Mouse (Mus musculus) midbrain, embryonic 12.5 days (tissue): ENCODE measurements around the gene Trim38. TPM values are rescaled to one million over a fixed set of nuclear protein-coding genes. Genes with fewer than 3 reads are reported as not detected.

Experiments used
- ATAC-seq: fragments of 200-750 bp; cut with Nextera tagmentation; 2 replicates; pipeline ENCODE4 v1.8.0; 2017; ENCODE audit warnings: low read depth, moderate TSS enrichment, moderate library complexity; ENCODE audit not compliant: low FRiP score
- H3K27ac ChIP-seq: fragments of 300-500 bp; sonication (generic); replicated peaks from 2 replicates; pipeline ENCODE4 v1.5.1; 2016; ENCODE audit warnings: mild to moderate bottlenecking
- H3K27me3 ChIP-seq: fragments of 300-500 bp; sonication (generic); 2 replicates; pipeline ENCODE4 v1.6.1; 2016; ENCODE audit warnings: mild to moderate bottlenecking
- H3K36me3 ChIP-seq: fragments of 300-500 bp; sonication (generic); 2 replicates; pipeline ENCODE4 v1.6.1; 2016
- H3K4me1 ChIP-seq: fragments of 300-500 bp; sonication (generic); 2 replicates; pipeline ENCODE4 v1.6.1; 2016
- H3K4me2 ChIP-seq: fragments of 300-500 bp; sonication (generic); replicated peaks from 2 replicates; pipeline ENCODE4 v1.6.1; 2016; ENCODE audit warnings: mild to moderate bottlenecking, moderate library complexity
- H3K4me3 ChIP-seq: fragments of 300-500 bp; sonication (generic); 2 replicates; pipeline ENCODE4 v1.5.1; 2016; ENCODE audit warnings: mild to moderate bottlenecking
- H3K9ac ChIP-seq: fragments of 300-500 bp; sonication (generic); replicated peaks from 2 replicates; pipeline ENCODE4 v1.6.1; 2016; ENCODE audit warnings: mild to moderate bottlenecking, moderate library complexity
- H3K9me3 ChIP-seq: fragments of 300-500 bp; sonication (generic); 2 replicates; pipeline ENCODE4 v1.6.1; 2016; ENCODE audit warnings: mild to moderate bottlenecking
- WGBS: fragments of 180-500 bp; shearing (Covaris S2); methylation state at CpG from one replicate; pipeline ENCODE4 v1.1.7; 2016; 5-methylcytosine and 5-hydroxymethylcytosine counted together
- polyA plus RNA-seq: library from polyadenylated mRNA; unstranded; fragments of >200 nt; fragmentation: Nextera tagmentation; extraction: Ambion mirVana; gene quantifications from 2 replicates; pipeline ENCODE4 v1.2.1, GENCODE M21; 2016

Trim38 gene
- polyA plus RNA-seq, 1 experiment from 2014 or later, result not detected

GRCm38 (mm10) chr13:23768834-23769397, 797 bp upstream of the Trim38 start:
- Histone ChIP-seq H3K9me3 (no peaks in the 10 kb centered on the region), H3K27ac (no peak overlapping the region), H3K36me3 (no peaks in the 10 kb centered on the region), H3K4me1 (peaks cover 12% of the 10 kb centered on the region), H3K27me3 (no peaks in the 10 kb centered on the region), H3K4me2 (no peak overlapping the region), H3K4me3 (no peak overlapping the region), H3K9ac (no peak overlapping the region)
- no peak for ATAC-seq
- WGBS, result 31% methylated on average over 5 of the region's 5 CpGs

DNA sequence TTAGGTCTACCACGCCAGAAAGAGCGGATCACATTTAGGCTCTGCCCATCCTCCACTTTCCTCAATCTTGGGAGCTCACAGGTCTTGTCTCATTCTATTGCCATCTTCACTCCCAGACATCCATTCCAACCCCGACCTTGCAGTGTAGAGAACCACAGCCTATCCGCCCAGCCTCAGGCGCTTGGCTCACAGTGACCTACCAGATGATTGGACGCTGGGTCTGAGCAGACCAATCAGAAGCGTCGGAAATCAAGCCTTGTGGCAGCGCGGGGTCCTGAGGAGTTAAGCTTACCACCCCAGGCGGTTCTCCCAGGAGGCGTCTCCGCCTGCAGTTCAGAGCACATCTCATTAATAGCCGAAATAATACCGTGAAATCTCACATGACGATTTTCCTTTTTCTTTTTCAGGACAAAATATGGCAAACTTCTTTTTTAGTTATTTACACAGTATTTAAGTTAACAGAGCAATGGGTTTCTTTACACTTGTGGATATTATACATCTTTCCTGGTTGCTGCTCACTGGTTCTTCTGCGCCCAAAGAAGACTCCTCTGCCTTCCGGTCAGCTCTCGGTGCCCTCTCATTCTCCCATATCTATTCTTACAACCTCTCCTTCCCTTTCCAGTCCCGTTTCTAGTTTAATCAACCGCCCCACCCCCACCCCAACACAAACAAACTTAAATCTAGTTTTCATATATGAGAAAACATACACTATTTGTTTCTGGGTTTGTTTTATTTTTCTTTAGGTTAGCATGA, 3.0 kb downstream of the Trim38 start:
- H3K4me1 ChIP-seq, result peaks cover 4% of the 10 kb centered on the region
- H3K27ac ChIP-seq, result no peak overlapping the region
- no peaks in the 10 kb centered on the region for H3K27me3 ChIP-seq
- peak overlapping the region; percentile 40 for H3K4me2 ChIP-seq
- no peak overlapping the region for H3K4me3 ChIP-seq
- H3K36me3 ChIP-seq, result no peaks in the 10 kb centered on the region
- whole genome bisulfite sequencing, result 20% methylated on average over 21 of the region's 21 CpGs
- H3K9ac ChIP-seq, result no peak overlapping the region
- peak; percentile 96 for ATAC-seq
- H3K9me3 ChIP-seq, result no peaks in the 10 kb centered on the region

DNA sequence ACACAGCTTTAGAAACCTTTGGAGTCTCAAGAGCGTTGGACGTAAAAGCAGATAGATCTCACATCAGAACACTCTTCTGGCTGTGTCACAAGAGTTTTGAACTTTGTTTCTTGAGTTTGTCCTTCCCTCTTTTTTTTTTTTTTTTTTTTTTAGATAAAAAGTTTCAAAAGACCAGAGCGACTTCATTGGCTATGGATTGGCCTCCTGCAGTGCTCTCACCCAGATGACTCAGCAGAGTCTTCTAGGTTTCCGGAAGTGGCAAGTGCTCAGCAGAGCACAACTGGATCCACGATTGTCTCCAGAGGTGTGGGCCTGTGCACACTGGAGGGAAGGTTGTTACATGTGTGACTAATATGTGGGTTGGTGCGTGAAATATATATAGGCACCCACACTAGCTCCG, 8.6 kb downstream of the Trim38 start:
- H3K36me3 ChIP-seq, result no peaks in the 10 kb centered on the region
- no peaks in the 10 kb centered on the region for H3K9me3 ChIP-seq
- H3K4me1 ChIP-seq, result no peaks in the 10 kb centered on the region
- H3K27ac ChIP-seq, result no peak overlapping the region
- no peaks in the 10 kb centered on the region for H3K27me3 ChIP-seq
- H3K4me2 ChIP-seq, result no peak overlapping the region
- no peak overlapping the region for H3K4me3 ChIP-seq
- no peak overlapping the region for H3K9ac ChIP-seq
- 94% methylated on average over 7 of the region's 7 CpGs for WGBS
- ATAC-seq, result no peak

GRCm38 (mm10) chr13:23779025-23779424, 9.3 kb downstream of the Trim38 start:
- H3K4me2 ChIP-seq, result no peak overlapping the region
- no peak overlapping the region for H3K27ac ChIP-seq
- no peak overlapping the region for H3K9ac ChIP-seq
- H3K4me1 ChIP-seq, result no peaks in the 10 kb centered on the region
- no peaks in the 10 kb centered on the region for H3K36me3 ChIP-seq
- 87% methylated on average over 4 of the region's 4 CpGs for WGBS
- ATAC-seq, result no peak
- no peaks in the 10 kb centered on the region for H3K9me3 ChIP-seq
- no peaks in the 10 kb centered on the region for H3K27me3 ChIP-seq
- H3K4me3 ChIP-seq, result no peak overlapping the region

- no peak overlapping the region for H3K9ac ChIP-seq
- H3K27ac ChIP-seq, result no peak overlapping the region
- H3K9me3 ChIP-seq, result no peaks in the 10 kb centered on the region
- no peaks in the 10 kb centered on the region for H3K27me3 ChIP-seq
- H3K4me1 ChIP-seq, result no peaks in the 10 kb centered on the region
- H3K4me2 ChIP-seq, result no peak overlapping the region
- no peak for ATAC-seq
- H3K36me3 ChIP-seq, result no peaks in the 10 kb centered on the region
- H3K4me3 ChIP-seq, result no peak overlapping the region
- WGBS, result 45% methylated on average over 2 of the region's 2 CpGs
These were observed 22.8 kb downstream of the Trim38 start for GRCm38 (mm10) chr13:23792520-23792919.

DNA sequence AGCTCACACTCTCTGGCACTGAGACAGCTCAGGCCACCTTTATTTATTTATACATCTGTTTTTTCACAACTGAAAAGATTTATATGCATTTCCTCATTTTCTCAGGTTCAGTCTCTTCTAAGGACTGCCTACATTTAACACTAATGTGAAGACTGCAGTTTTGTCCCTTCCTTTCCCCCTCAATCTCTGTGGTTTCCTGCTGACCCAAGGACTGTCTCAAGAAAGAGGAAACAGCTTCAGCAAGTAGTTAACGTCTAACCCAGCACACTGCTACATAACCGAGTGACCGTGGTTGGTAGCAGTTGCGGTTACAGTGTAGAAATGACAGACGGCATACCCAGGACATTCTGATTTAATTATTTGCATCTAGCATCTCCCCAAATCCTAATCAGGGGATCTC, 29.7 kb downstream of the Trim38 start:
- Histone ChIP-seq H3K9ac (no peak overlapping the region), H3K9me3 (no peaks in the 10 kb centered on the region), H3K27me3 (no peaks in the 10 kb centered on the region), H3K27ac (no peak overlapping the region), H3K4me1 (no peaks in the 10 kb centered on the region), H3K4me2 (no peak overlapping the region), H3K36me3 (no peaks in the 10 kb centered on the region), H3K4me3 (no peak overlapping the region)
- no peak for ATAC-seq
- WGBS, result 80% methylated on average over 5 of the region's 5 CpGs

DNA sequence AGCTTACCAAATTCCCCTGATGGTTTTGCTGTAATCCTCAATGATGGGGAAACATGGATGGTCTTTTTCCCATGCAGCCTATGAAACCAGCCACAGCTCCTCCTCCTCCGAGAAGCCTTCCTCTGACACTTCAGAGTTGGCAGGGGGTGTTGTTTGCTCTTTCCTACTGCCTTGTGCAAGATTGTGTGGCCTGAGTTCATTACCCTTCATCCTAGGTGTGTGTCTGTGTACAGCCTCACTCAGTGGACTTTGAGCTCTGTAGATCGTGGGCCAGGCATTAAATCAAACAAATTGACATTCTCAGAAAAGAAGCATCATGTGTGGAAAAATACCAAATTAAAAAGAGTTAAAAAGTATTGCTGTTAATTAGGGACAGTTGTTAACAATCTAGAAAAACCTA, 34.8 kb downstream of the Trim38 start:
- H3K4me3 ChIP-seq, result no peak overlapping the region
- ATAC-seq, result no peak
- no peak overlapping the region for H3K4me2 ChIP-seq
- 86% methylated on average over 2 of the region's 2 CpGs for WGBS
- no peaks in the 10 kb centered on the region for H3K27me3 ChIP-seq
- no peaks in the 10 kb centered on the region for H3K36me3 ChIP-seq
- no peak overlapping the region for H3K9ac ChIP-seq
- no peak overlapping the region for H3K27ac ChIP-seq
- no peaks in the 10 kb centered on the region for H3K4me1 ChIP-seq
- no peaks in the 10 kb centered on the region for H3K9me3 ChIP-seq

DNA sequence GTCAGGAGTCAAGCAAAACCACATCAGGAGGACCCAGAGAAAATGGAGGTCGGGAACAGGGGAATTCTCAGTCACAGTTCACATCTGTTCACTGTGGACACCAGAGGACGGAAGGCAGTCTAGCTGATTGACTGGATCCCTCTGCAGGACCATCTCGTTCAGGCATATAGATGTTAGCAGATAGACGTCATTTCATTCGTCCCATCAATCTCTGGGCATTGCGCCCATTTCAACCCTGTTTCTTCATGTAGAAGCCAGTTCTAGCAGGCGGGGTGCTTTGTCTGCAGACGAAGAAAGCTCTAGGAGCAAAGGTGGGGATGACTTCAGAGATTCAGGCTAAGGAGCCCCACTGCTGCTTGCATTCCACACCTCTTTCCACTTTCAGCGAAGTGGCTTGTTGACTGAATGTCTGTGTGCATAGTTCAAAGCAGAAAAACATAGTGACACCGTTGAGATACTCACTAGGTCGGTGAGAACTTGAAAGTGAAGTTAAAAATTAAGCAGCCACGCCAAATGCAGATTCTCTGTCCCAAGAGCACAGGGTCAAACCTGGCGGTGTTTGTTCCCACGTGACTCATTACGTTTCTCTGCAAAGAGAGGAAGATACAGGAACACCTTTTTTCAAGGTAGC, 36.8 kb downstream of the Trim38 start, which contains the start of gene Slc17a2:
Slc17a2 (plus strand) TSS at position 572 of the 631 bp plus-strand sequence.
- ATAC-seq, result no peak
- Histone ChIP-seq H3K4me1 (no peaks in the 10 kb centered on the region), H3K9me3 (no peaks in the 10 kb centered on the region), H3K27ac (no peak within 1 kb of the TSS), H3K4me2 (no peak within 1 kb of the TSS), H3K36me3 (no peaks in the 10 kb centered on the region), H3K27me3 (no peaks in the 10 kb centered on the region), H3K9ac (no peak within 1 kb of the TSS), H3K4me3 (no peak within 1 kb of the TSS)
- 90% methylated on average over 15 of the region's 15 CpGs for WGBS

DNA sequence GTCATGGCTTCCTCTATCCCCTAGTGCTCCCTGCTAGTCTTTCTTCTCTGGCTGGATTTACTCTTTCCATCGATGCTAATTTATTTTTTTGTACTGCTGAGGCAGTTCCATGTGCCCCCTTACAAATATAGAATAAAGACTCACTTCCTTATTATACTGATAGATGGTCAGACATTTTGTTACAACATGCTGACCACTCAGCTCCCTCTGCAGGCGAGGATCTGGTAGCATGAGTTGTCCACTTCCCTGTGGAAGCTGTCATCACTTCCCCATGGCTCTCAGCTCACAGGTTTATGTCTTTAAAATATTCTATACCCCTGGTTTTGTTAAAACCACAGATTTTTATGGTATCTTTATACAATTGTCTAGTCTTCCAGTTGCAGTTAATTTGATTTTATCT, 46.4 kb downstream of the Trim38 start:
- no peak for ATAC-seq
- 78% methylated on average over 2 of the region's 2 CpGs for WGBS
- H3K27me3 ChIP-seq, result no peaks in the 10 kb centered on the region
- H3K9me3 ChIP-seq, result no peaks in the 10 kb centered on the region
- no peak overlapping the region for H3K9ac ChIP-seq
- no peaks in the 10 kb centered on the region for H3K36me3 ChIP-seq
- H3K4me3 ChIP-seq, result no peak overlapping the region
- H3K4me2 ChIP-seq, result no peak overlapping the region
- no peaks in the 10 kb centered on the region for H3K4me1 ChIP-seq
- H3K27ac ChIP-seq, result no peak overlapping the region

DNA sequence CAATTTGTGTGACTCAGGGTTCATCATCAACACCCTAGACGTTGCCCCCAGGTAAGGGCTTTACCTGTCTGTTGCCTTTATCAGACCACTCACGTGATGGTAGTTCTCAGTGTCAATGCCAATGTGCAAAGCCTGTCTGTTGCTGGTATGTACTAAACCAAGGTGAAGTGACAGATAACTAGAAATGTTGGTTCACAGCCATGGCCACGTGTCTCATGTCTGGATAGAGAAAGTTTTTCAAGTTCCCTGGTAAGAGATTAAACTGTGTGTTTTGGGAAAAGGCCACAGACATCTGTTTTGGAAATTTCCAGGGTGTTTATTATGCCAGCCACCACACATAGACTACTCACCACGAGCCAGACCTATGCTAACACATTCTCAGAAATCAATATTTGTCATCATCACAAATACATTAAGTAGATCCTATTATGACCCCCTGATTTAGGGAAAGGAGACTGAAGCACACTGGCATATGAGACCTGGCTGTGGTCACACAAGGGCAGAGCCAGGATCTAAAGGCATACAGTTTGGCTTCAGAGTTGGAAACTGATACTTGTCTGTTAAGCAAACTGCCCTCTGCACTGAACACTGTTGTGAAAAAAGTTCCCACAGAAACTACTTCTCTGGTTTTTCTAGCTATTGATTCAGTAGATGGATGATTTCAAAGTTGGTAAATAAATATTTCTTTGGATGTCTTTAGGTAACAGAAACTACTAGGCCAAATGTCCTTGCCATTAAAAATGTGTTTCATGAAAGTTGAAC, 50.6 kb downstream of the Trim38 start:
- no peaks in the 10 kb centered on the region for H3K4me1 ChIP-seq
- no peak overlapping the region for H3K4me2 ChIP-seq
- H3K4me3 ChIP-seq, result no peak overlapping the region
- no peak overlapping the region for H3K9ac ChIP-seq
- WGBS, result 79% methylated on average over 4 of the region's 4 CpGs
- no peaks in the 10 kb centered on the region for H3K9me3 ChIP-seq
- no peak overlapping the region for H3K27ac ChIP-seq
- ATAC-seq, result no peak
- H3K36me3 ChIP-seq, result no peaks in the 10 kb centered on the region
- H3K27me3 ChIP-seq, result no peaks in the 10 kb centered on the region

DNA sequence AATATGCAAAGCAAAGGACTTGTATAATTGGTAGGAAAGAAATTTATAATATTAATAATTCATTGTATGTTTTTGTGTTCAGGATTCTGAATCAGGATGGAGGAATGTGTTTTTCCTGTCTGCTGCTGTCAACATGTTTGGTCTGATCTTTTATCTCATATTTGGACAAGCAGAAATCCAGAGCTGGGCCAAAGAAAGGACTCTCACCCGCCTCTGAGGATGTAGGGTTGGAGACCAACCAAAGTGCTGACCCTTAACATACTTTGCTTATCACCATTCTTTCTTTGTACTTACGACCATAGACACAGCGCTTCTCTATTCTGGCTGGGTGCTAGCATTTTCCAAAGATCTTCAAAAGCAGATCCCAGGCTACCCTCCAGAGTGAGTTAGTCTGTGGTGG, 52.5 kb downstream of the Trim38 start:
- ATAC-seq, result no peak
- Histone ChIP-seq H3K36me3 (no peaks in the 10 kb centered on the region), H3K4me2 (no peak overlapping the region), H3K9ac (no peak overlapping the region), H3K9me3 (no peaks in the 10 kb centered on the region), H3K27me3 (no peaks in the 10 kb centered on the region), H3K4me3 (no peak overlapping the region), H3K27ac (no peak overlapping the region), H3K4me1 (no peaks in the 10 kb centered on the region)
- WGBS, result 89% methylated on average over 3 of the region's 3 CpGs

DNA sequence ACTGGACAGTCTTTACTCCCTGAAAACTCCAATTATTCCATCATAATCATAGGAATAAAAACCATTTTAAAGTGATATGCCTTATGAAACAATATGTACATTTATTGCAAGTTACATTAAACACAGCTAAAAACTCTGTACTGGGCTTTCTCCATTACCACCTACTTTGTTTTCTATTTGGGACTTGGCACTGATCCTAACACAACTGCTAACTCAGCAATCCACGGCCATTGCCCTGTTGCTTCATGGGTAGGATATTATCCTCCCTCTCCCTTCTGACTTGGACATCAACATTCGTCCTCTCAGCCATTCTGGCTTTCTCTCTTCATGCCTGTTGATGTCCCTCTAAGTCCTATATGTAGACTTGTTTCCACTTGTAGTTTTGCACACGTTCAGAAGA, 56.9 kb downstream of the Trim38 start:
- WGBS, result 75% methylated on average over 3 of the region's 3 CpGs
- Histone ChIP-seq H3K36me3 (no peaks in the 10 kb centered on the region), H3K4me3 (no peak overlapping the region), H3K4me1 (no peaks in the 10 kb centered on the region), H3K27ac (no peak overlapping the region), H3K4me2 (no peak overlapping the region), H3K27me3 (no peaks in the 10 kb centered on the region), H3K9ac (no peak overlapping the region), H3K9me3 (no peaks in the 10 kb centered on the region)
- ATAC-seq, result no peak
